Mouse (Mus musculus) limb, embryonic 14.5 days (tissue): ENCODE data around the gene Rnf144a. TPM values are rescaled to one million over a fixed set of nuclear protein-coding genes. Genes with fewer than 3 reads are reported as not detected.

ENCODE experiments used
- ATAC-seq: fragments of 200-750 bp; cut with Nextera tagmentation; 2 replicates; pipeline ENCODE4 v1.8.0; 2017; ENCODE audit warnings: low read depth, moderate number of reproducible peaks, moderate TSS enrichment; ENCODE audit not compliant: low FRiP score
- DNase-seq: peaks from one replicate; pipeline ENCODE4 v3.0.0-alpha.2; 2015; ENCODE audit warnings: low spot score
- H3K27ac ChIP-seq: fragments of 300-500 bp; sonication (generic); replicated peaks from 2 replicates; pipeline ENCODE4 v1.5.1; 2014; ENCODE audit warnings: low read depth, mild to moderate bottlenecking, low read length, moderate library complexity, mixed read lengths
- H3K27me3 ChIP-seq: fragments of 300-500 bp; sonication (generic); 2 replicates; pipeline ENCODE4 v1.6.1; 2014; ENCODE audit warnings: low read length, mixed read lengths; ENCODE audit not compliant: control insufficient read depth, insufficient read depth
- H3K36me3 ChIP-seq: fragments of 300-500 bp; sonication (generic); 2 replicates; pipeline ENCODE4 v1.6.1; 2014; ENCODE audit warnings: mild to moderate bottlenecking, low read length, moderate library complexity, mixed read lengths; ENCODE audit not compliant: control insufficient read depth, insufficient read depth
- H3K4me1 ChIP-seq: fragments of 300-500 bp; sonication (generic); 2 replicates; pipeline ENCODE4 v1.6.1; 2014; ENCODE audit warnings: antibody characterized with exemption, low read length, mixed read lengths; ENCODE audit not compliant: control insufficient read depth, insufficient read depth
- H3K4me2 ChIP-seq: fragments of 300-500 bp; sonication (generic); replicated peaks from 2 replicates; pipeline ENCODE4 v1.6.1; 2014; ENCODE audit warnings: low read depth, mild to moderate bottlenecking, low read length, moderate library complexity; ENCODE audit not compliant: severe bottlenecking
- H3K4me3 ChIP-seq: fragments of 300-500 bp; sonication (generic); replicated peaks from 2 replicates; pipeline ENCODE4 v1.5.1; 2014; ENCODE audit warnings: low read length
- H3K9ac ChIP-seq: fragments of 300-500 bp; sonication (generic); 2 replicates; pipeline ENCODE4 v1.6.1; 2014; ENCODE audit warnings: mild to moderate bottlenecking, low read depth, low read length, moderate library complexity; ENCODE audit not compliant: severe bottlenecking
- H3K9me3 ChIP-seq: fragments of 300-500 bp; sonication (generic); 2 replicates; pipeline ENCODE4 v1.6.1; 2016; ENCODE audit warnings: low read length; ENCODE audit not compliant: control insufficient read depth
- POLR2A ChIP-seq: fragments of 200-500 bp; IDR thresholded peaks from 2 replicates; pipeline ENCODE4 v1.8.0; 2012; ENCODE audit warnings: inconsistent platforms, mild to moderate bottlenecking, moderate library complexity, borderline replicate concordance; ENCODE audit not compliant: insufficient read depth, insufficient read length; ENCODE audit errors: extremely low read depth
- WGBS: fragments of 180-500 bp; shearing (Covaris S2); extraction: QIAGEN DNeasy Blood & Tissue Kit; methylation state at CpG from one replicate; pipeline ENCODE4 v1.1.7; 2014; 5-methylcytosine and 5-hydroxymethylcytosine counted together
- polyA plus RNA-seq, 2 experiments: library from polyadenylated mRNA; depleted of rRNA in 1 of 2; stranded (reverse) in 1 of 2; unstranded in 1 of 2; fragments of >200 nt; fragmentation: Nextera tagmentation in 1 of 2; extraction: Ambion mirVana in 1 of 2; gene quantifications; 2 replicates each; pipeline versions ENCODE4 v1.2.1 to v1.2.3; 2012 to 2014

Rnf144a gene
- polyA plus RNA-seq, 2 experiments, result 33.3 to 34.6 TPM

- Histone ChIP-seq H3K27ac (no peak overlapping the region), H3K4me3 (no peak overlapping the region), H3K27me3 (no peaks in the 10 kb centered on the region), H3K36me3 (peaks cover 23% of the 10 kb centered on the region), H3K4me1 (peaks cover 7% of the 10 kb centered on the region), H3K4me2 (no peak overlapping the region), H3K9ac (no peak overlapping the region), H3K9me3 (no peaks in the 10 kb centered on the region)
- ATAC-seq (no peak), DNase-seq (no peak)
- WGBS, result 94% methylated on average over 8 of the region's 8 CpGs
- TF ChIP-seq POLR2A, result no peak
Observed at GRCm38 (mm10) chr12:26339181-26339580, 75.9 kb downstream of the Rnf144a start.

DNA sequence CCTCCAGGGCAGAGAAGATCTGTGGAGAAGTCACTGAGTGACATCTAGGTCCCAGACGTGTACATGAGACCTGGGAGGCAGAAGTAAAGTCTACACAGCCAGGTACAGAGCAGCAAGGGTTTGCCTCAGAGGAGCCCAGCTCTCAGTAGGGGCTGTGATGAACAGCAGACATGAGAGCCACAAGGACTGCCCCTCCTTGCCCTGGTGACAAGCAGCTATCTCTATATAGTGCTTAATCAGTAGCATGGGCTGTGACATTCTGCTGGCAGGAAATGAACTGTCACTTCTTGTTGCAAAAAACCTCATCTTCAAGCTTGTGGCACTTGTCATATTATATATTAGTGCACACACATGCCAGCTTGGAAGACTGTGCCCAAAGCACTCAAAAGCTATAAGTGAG is 81.4 kb downstream of the Rnf144a start:
- no peak overlapping the region for H3K27ac ChIP-seq
- DNase-seq (no peak), ATAC-seq (no peak)
- H3K4me3 ChIP-seq, result no peak overlapping the region
- no peak overlapping the region for H3K4me2 ChIP-seq
- TF ChIP-seq POLR2A, result no peak
- peaks cover 5% of the 10 kb centered on the region; the same call in 1 of the 2 replicates for H3K4me1 ChIP-seq
- WGBS, result 63% methylated on average over 1 of the region's 1 CpGs
- no peaks in the 10 kb centered on the region for H3K27me3 ChIP-seq
- peaks cover 18% of the 10 kb centered on the region for H3K36me3 ChIP-seq
- no peaks in the 10 kb centered on the region for H3K9me3 ChIP-seq
- no peak overlapping the region for H3K9ac ChIP-seq

DNA sequence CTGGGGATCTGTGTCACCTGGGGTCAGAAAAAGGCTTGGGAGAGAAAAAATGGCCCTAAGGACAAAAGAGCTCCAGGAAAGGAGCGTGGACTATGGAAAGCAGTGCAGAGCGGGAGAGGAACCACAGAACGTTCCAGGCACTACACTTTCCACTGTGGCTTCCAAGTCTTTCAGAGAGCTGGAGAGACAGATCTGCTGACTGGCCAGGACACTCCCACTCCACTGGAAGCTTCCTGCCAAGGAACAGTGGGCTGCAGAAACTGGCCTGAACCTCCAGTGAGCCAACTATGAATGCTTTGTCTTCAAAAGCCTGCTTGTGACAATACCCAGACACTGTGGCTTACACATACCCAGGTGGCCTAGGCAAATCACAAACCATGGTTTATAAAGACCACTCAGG is 84.0 kb downstream of the Rnf144a start:
- ATAC-seq (peak; percentile 36; the same call in 1 of the 2 replicates), DNase-seq (peak; percentile 73)
- Histone ChIP-seq H3K4me1 (peaks cover 5% of the 10 kb centered on the region; the same call in 1 of the 2 replicates), H3K27ac (peak overlapping the region; percentile 45), H3K9me3 (no peaks in the 10 kb centered on the region), H3K4me3 (no peak overlapping the region), H3K27me3 (no peaks in the 10 kb centered on the region), H3K9ac (0 out of 2 replicates have a peak overlapping the region, but pooled peaks have one; percentile 25), H3K36me3 (peaks cover 16% of the 10 kb centered on the region), H3K4me2 (no peak overlapping the region)
- WGBS, result 77% methylated on average over 3 of the region's 3 CpGs
- TF ChIP-seq POLR2A, result no peak

DNA sequence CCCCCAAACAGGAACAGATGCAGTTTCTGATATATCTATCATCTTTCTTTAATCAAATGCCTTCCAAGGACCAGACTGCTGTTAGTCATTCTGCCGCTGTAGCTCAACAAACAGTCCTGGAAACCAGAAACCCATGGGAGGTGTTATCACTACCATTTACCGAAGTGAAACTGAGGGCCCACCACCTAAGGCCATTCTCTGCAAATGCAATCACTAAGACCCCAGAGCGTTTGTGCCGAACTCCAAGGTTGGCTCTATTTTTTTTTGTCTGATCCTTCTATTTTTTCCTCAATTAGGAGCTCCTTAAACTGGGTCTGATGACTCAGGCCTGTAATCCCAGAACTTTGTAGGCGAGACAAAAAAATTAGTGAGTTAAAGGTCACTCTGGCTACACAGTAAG is 85.3 kb downstream of the Rnf144a start:
- no peaks in the 10 kb centered on the region for H3K9me3 ChIP-seq
- H3K4me1 ChIP-seq, result peaks cover 5% of the 10 kb centered on the region; the same call in 1 of the 2 replicates
- peaks cover 22% of the 10 kb centered on the region for H3K36me3 ChIP-seq
- no peak for TF ChIP-seq POLR2A
- ATAC-seq, result no peak
- H3K27ac ChIP-seq, result no peak overlapping the region
- H3K4me2 ChIP-seq, result no peak overlapping the region
- H3K27me3 ChIP-seq, result no peaks in the 10 kb centered on the region
- 57% methylated on average over 5 of the region's 5 CpGs for WGBS
- H3K4me3 ChIP-seq, result no peak overlapping the region
- no peak overlapping the region for H3K9ac ChIP-seq
- DNase-seq, result no peak

DNA sequence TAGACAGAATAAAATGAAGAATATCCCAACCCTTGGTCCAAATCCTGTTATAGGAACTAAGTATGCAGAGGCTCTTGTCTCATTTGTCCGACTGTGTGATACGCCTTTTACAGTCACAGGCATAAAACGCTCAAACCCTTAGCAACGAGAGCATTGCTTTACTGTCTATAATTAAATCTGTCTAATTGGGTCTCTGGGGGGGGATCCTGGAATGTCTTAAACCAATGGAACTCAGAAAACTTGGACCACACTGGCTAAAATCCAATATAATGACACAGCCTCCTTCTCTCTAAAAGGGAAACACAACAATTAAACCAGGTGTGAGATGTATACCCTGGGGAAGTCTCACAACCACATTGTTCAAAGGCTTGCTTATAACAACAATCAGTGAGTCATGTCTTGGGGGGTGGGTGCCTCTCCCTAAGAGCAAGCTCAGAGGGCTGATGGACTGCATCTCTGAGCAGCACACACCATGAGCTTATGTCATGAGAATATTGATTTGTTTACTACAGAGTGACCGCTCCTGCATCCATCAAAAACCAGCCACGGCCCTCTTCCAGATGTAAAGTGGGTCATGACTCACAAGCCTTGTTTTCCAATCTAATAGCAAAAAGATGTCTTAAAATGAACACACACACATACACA is 85.9 kb downstream of the Rnf144a start:
- no peak overlapping the region for H3K4me3 ChIP-seq
- no peak for DNase-seq
- H3K27ac ChIP-seq, result no peak overlapping the region
- 54% methylated on average over 6 of the region's 6 CpGs for WGBS
- H3K9ac ChIP-seq, result no peak overlapping the region
- H3K36me3 ChIP-seq, result peaks cover 28% of the 10 kb centered on the region
- peaks cover 5% of the 10 kb centered on the region; the same call in 1 of the 2 replicates for H3K4me1 ChIP-seq
- no peaks in the 10 kb centered on the region for H3K27me3 ChIP-seq
- no peak for TF ChIP-seq POLR2A
- ATAC-seq, result no peak
- H3K9me3 ChIP-seq, result no peaks in the 10 kb centered on the region
- no peak overlapping the region for H3K4me2 ChIP-seq
